Mouse (Mus musculus): ENCODE data around the gene Lrrc30.

Lrrc30 gene

DNA sequence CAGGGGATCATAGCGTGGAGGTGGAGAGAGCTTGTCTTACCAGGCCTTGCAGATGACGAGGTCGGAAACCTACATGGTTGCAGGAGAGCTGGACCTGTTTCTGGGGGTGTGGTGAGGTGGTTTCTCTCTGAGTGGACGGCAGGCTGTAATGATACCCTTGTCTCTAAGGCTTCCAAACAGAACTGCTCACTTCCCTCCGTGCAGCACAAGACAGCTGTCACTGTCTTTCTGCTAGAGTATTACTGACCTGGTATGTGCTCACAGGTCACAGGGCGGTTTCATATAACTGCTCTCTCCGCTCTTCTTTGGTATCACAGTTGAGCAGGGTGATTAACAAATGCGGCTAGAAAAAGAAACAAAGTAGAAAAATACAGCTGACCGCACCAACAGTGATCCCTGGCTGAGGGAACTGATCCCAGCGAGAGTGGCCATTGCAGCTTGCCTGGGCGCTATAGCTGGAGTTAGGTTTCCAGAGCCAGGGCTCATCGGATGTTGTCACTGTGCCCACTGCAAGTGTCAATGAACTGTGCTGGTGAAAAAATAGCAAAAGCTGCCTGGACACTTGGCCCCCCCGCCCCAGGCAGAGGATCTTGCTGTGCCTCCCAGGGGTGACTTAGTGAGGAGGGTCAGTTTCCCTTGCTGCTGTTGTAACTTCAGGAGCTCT lies at the start of gene Lrrc30:
Gene Lrrc30 (minus strand): TSS at position 48 of the 664 bp plus-strand sequence.
- DNase-seq (ENCODE audit: low read depth, low spot score) = no peak

- peak; percentile 53 for DNase-seq (ENCODE audit: low read depth, low spot score)
Observed at GRCm38 (mm10) chr17:67681084-67681483, 48.6 kb upstream of the Lrrc30 start.

DNA sequence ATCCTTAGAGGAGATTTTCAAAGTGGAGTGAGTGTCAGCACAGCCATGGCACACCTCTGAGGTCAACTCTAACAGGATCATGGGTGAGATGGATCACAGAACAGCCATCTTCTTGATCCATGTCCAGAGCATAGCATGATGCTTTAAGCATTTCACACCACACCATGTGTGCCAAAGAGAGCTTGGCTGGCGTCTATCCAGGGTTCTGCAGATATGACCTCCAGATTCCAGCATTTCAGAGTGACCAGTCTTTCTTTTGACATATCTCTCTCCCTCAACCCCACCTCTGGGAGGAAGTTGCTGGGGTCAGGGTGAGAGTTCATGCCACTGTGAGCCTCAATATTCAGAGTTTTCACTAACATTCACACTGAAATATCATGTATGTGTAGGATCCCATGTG lies 46.1 kb upstream of the Lrrc30 start:
- DNase-seq (ENCODE audit: low read depth, low spot score) = no peak

- DNase-seq (ENCODE audit: low read depth, low spot score) = peak; percentile 64
Observed at GRCm38 (mm10) chr17:67667981-67668380, 35.5 kb upstream of the Lrrc30 start.

GRCm38 (mm10) chr17:67666981-67667380 lies 34.5 kb upstream of the Lrrc30 start:
- DNase-seq (ENCODE audit: low read depth, low spot score) = no peak

GRCm38 (mm10) chr17:67664299-67664698 lies 31.8 kb upstream of the Lrrc30 start:
- no peak for DNase-seq (ENCODE audit: low read depth, low spot score)

- DNase-seq (ENCODE audit: low read depth, low spot score) = peak; percentile 64
Observed at GRCm38 (mm10) chr17:67651506-67651905, 19.0 kb upstream of the Lrrc30 start.

DNA sequence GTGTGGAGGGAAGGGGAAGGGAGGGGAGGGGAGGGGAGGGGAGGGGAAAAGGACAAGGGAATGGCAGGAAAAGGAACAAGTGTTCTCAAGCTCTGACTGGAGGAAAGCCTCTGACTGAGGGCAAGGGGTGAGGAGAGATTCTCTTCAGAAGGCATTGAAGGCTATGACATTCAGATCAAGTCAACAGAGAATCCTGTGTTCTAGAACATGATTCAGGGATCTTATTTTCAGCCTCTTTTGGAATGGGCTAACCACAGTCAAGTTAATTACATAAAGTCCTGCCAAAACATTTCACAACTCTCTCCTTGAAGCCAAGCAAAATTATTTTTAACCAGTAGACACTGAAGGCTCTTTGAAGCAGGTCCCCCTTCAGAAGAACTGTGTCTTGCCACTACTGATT lies 9.1 kb upstream of the Lrrc30 start:
- no peak for DNase-seq (ENCODE audit: low read depth, low spot score)

GRCm38 (mm10) chr17:67638119-67638810 lies 5.7 kb upstream of the Lrrc30 start:
- DNase-seq (ENCODE audit: low read depth, low spot score) = no peak

- DNase-seq (ENCODE audit: low read depth, low spot score) = no peak
Observed at GRCm38 (mm10) chr17:67636951-67637350, 4.4 kb upstream of the Lrrc30 start.

- DNase-seq (ENCODE audit: low read depth, low spot score) = peak; percentile 43
Observed at GRCm38 (mm10) chr17:67636304-67636703, 3.8 kb upstream of the Lrrc30 start.

- DNase-seq (ENCODE audit: low read depth, low spot score) = no peak
Observed at GRCm38 (mm10) chr17:67629746-67630145, 2.8 kb downstream of the Lrrc30 start.

DNA sequence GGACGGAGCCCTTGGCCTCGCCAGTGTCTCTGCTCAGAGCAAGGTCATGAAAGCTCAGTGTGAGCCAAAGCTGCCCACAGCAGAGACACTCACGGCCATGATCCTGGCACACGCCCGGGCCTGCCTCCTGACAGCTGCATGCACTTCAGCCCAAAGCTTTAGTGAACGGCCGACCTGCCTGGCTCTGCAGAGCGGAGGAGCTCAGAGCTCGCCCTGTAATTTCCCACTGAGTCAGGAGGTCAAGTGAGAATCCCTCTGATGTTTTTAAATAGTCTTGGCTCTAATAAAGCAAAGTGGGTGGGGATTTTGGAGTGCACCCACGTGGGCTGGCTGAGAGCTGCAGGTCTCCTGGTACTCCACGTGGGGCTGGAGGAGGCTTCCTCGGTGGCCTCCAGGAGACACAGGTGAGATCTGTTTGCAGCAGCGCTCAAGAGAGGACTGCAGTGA lies 3.3 kb downstream of the Lrrc30 start:
- peak; percentile 29 for DNase-seq (ENCODE audit: low read depth, low spot score)

DNA sequence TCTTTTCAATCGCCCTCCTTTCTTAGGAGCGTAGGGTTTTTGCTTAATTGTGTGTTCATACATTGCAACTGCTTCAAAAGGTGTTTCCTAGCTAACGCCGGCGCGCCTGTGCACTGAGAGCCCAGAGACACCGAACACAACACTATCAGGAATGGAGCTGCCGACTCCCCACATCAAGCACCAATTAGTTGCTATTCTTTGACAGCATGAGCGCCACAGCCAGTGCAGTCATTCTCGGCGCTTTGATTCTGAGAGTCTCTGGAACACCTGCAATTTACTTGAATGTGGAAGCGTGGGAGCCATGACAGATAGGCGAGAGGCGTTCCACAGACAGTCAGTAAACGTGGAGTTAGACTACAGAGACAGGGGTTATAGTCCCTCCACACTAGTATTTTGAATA lies 4.0 kb downstream of the Lrrc30 start:
- DNase-seq (ENCODE audit: low read depth, low spot score) = peak; percentile 8

- no peak for DNase-seq (ENCODE audit: low read depth, low spot score)
Observed at GRCm38 (mm10) chr17:67625431-67625830, 7.1 kb downstream of the Lrrc30 start.

DNA sequence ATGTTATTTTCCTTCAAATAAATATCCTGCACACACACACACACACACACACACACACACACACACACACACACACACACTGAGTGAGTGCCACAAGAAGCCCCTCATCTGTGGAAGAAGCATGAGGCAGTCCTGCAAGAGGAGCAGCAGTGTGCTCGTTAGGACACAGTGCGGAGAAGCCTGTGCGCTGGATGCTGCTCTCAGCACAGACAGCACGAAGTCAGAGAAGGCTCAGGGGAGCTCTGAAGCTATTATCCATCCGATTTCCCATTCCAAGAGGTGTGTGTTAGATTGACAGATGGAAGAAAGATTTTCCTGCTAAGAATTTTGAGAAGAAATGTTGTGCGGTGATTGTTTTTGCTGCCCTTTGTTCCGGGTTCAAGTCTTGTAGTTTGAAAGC lies 13.5 kb downstream of the Lrrc30 start:
- DNase-seq (ENCODE audit: low read depth, low spot score) = no peak

GRCm38 (mm10) chr17:67614381-67614780 lies 18.1 kb downstream of the Lrrc30 start:
- DNase-seq (ENCODE audit: low read depth, low spot score) = no peak

- no peak for DNase-seq (ENCODE audit: low read depth, low spot score)
Observed at GRCm38 (mm10) chr17:67612576-67612975, 19.9 kb downstream of the Lrrc30 start.

DNA sequence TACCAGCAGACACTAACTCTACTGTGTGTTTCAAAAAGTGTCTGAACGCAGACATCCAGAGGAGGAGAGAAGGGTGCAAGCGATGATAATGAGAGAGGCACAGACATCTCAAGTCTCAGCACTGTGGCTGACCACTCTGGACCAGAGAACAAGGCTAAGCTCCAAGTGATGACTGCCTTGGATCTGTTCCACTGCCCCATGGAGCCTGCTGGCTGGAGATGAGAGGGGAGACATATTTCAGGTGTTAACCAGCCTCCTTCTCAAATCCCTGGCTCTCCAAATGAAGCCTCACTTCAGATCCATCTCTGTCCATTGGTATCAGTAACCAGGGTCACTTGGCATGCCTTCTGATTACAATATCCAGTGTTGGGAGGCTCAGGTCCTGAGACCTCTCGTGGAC lies 20.4 kb downstream of the Lrrc30 start:
- no peak for DNase-seq (ENCODE audit: low read depth, low spot score)

GRCm38 (mm10) chr17:67604446-67604845 lies 28.1 kb downstream of the Lrrc30 start:
- DNase-seq (ENCODE audit: low read depth, low spot score) = no peak

DNA sequence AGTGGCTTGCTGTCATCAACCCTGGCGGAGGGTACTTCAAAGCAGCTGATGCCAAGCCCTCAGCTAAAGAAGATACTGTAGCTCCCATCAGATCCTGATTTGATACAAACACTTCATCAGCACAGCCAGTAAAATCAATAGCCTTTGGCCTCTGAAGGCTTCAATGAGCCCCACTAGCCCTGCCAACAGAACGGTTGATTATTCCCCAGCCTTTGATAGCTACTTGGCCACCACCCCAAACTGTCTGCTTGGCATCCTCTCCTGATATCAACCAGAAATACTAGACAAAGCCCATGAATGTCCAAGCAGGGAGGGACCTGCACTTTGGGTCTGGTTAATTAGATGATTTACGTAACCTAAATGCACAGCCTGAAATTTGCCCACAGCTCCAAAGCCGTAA lies 30.0 kb downstream of the Lrrc30 start:
- no peak for DNase-seq (ENCODE audit: low read depth, low spot score)

DNA sequence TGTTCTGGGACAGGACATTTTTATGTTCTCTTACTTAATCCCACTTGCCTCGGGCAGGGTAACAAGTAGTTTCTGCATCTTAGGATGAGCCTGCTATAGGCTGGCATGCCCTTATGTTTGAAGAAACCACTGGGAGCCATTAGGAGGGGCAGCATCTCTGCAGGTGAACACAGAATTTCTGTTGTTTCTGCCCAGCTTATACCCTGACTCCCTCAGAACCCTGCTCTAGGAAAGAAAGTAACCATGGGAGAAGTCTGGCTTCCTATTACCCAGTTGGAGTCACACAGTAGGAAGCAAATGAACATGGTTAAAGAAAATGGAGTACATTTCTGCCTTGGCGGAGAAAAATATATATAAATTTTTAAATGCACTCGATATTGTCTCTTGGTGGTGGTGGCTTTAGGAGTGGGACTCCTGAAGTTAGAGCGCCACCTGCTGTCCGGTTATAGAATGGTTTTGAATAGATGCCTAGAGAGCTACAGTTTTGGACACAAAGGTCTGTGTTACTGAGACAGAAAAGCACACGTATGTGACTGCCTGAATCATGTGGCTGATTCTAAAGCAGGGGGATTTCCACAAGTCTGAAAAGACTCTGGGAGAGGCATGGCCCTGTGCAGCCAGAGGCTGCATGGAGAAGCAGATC lies 47.5 kb downstream of the Lrrc30 start:
- peak; percentile 48 for DNase-seq (ENCODE audit: low read depth, low spot score)

GRCm38 (mm10) chr17:67584533-67584932 lies 48.0 kb downstream of the Lrrc30 start:
- DNase-seq (ENCODE audit: low read depth, low spot score) = no peak
